Mouse (Mus musculus): ENCODE measurements around the gene Gm5565.

DNA sequence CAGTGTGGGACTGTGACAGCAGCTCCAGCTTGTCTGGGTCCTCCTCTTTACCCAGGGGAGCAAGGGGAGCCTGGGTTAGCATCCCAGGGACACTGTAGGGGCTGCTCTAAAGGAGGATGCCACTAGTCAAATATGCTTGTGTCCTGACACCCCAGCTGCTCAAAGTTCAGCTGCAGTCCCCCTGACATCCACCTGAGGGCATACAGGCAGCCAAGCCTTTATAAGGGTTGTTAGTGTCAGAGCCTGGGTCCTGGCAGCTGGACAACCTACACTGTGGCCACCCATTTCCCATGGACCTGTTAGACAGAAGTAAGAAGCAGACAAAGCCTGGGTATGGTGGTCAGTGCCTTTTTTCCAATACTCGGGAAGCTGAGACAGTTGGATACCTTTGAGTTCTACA lies 27.8 kb upstream of the Gm5565 start:
- no peak for TF ChIP-seq EP300 (IDR thresholded peaks at IDR 0.05)
- peak; percentile 31 for TF ChIP-seq CTCF (IDR thresholded peaks at IDR 0.05)

Measured in lung, postnatal 0 days (tissue).